Mouse (Mus musculus) forebrain, embryonic 12.5 days (tissue): Measurements from ENCODE around the gene Sars. TPM values are rescaled to one million over a fixed set of nuclear protein-coding genes. Genes with fewer than 3 reads are reported as not detected.

Experiments
- ATAC-seq: fragments of 200-750 bp; cut with Nextera tagmentation; 2 replicates; pipeline ENCODE4 v1.8.0; 2017; ENCODE audit warnings: moderate TSS enrichment; ENCODE audit not compliant: low FRiP score
- H3K27ac ChIP-seq: fragments of 300-500 bp; sonication (generic); 2 replicates; pipeline ENCODE4 v1.5.1; 2016; ENCODE audit warnings: mild to moderate bottlenecking
- H3K27me3 ChIP-seq: fragments of 300-500 bp; sonication (generic); 2 replicates; pipeline ENCODE4 v1.6.1; 2016; ENCODE audit warnings: mild to moderate bottlenecking
- H3K36me3 ChIP-seq: fragments of 300-500 bp; sonication (generic); replicated peaks from 2 replicates; pipeline ENCODE4 v1.6.1; 2016; ENCODE audit warnings: mild to moderate bottlenecking
- H3K4me1 ChIP-seq: fragments of 300-500 bp; sonication (generic); 2 replicates; pipeline ENCODE4 v1.6.1; 2016
- H3K4me2 ChIP-seq: fragments of 300-500 bp; sonication (generic); 2 replicates; pipeline ENCODE4 v1.6.1; 2016; ENCODE audit warnings: mild to moderate bottlenecking, moderate library complexity
- H3K4me3 ChIP-seq: fragments of 300-500 bp; sonication (generic); replicated peaks from 2 replicates; pipeline ENCODE4 v1.5.1; 2016; ENCODE audit warnings: mild to moderate bottlenecking
- H3K9ac ChIP-seq: fragments of 300-500 bp; sonication (generic); 2 replicates; pipeline ENCODE4 v1.6.1; 2016; ENCODE audit warnings: mild to moderate bottlenecking
- H3K9me3 ChIP-seq: fragments of 300-500 bp; sonication (generic); 2 replicates; pipeline ENCODE4 v1.6.1; 2016
- WGBS: fragments of 180-500 bp; shearing (Covaris S2); methylation state at CpG from one replicate; pipeline ENCODE4 v1.1.7; 2016; 5-methylcytosine and 5-hydroxymethylcytosine counted together
- polyA plus RNA-seq: library from polyadenylated mRNA; unstranded; fragments of >200 nt; fragmentation: Nextera tagmentation; extraction: Ambion mirVana; gene quantifications from 2 replicates; pipeline ENCODE4 v1.2.1, GENCODE M21; 2016

Sars gene
- 186 and 205 TPM in 2 replicates for polyA plus RNA-seq

DNA sequence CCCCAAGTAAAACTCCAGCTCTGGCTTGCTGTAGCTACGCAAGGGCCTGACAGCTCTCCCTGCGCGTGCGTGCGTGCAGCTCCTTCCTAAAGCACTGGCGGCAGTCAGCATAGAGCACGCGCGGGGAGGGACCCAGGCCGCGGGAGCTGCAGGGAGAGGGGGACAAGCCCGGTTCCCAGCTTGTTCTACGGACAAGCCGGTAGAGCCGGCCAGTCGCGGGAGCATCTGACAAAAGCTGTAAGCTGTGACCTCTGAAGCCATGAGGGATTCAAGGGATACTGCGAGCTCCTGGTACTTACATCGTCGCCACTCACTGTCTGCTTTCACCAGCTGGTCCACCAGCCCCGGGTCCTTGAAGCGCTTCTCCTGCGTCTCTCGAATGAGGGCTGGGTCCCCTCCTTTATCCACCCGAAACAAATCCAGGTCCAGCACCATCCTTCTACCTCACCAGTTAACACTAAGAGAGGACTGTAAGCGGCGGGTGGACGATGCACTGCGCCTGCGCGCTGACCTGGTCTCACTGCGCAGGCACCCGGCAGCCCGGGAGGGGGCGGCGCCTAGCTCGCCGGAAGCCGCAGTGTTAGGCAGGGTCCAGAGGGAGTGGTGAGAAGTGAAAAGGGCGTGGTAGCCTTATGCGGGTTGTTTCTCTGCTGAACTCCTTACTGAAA is at the start of gene Sars:
Gene Sars (minus strand): TSS at position 512 of the 668 bp plus-strand sequence.
- Histone ChIP-seq H3K4me1 (peaks cover 36% of the 10 kb centered on the region), H3K27ac (peak within 1 kb of the TSS; percentile 89), H3K4me2 (peak within 1 kb of the TSS; percentile 93), H3K9me3 (no peaks in the 10 kb centered on the region), H3K4me3 (peak within 1 kb of the TSS; percentile 88), H3K27me3 (no peaks in the 10 kb centered on the region), H3K36me3 (peaks cover 15% of the 10 kb centered on the region; the same call in 1 of the 2 replicates), H3K9ac (peak within 1 kb of the TSS; percentile 85)
- ATAC-seq, result peak; percentile 97
- under 1% methylated on average over 41 of the region's 41 CpGs for WGBS

DNA sequence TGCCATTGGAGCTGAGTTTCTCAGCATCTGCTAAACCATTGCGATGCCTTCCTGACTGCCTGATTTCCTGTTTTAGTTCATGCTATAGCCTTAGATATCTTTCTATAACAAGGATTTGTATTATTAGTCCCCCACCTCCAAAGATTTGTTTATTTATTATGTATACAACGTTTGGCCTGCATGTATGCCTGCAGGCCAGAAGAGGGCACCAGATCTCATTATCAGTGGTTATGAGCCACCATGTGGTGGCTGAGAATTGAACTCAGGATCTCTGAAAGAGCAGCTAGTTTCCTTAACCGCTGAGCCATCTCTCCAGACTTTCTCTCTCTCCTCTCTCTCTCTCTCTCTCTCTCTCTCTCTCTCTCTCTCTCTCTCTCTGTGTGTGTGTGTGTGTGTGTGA is 45.0 kb upstream of the Sars start:
- Histone ChIP-seq H3K36me3 (no peaks in the 10 kb centered on the region), H3K4me3 (no peak overlapping the region), H3K9me3 (no peaks in the 10 kb centered on the region), H3K27ac (no peak overlapping the region), H3K27me3 (no peaks in the 10 kb centered on the region), H3K4me1 (0 out of 2 replicates have a peak, but pooled peaks cover 2% of the 10 kb centered on the region), H3K4me2 (no peak overlapping the region), H3K9ac (no peak overlapping the region)
- WGBS, result 49% methylated on average over 3 of the region's 3 CpGs
- no peak for ATAC-seq

DNA sequence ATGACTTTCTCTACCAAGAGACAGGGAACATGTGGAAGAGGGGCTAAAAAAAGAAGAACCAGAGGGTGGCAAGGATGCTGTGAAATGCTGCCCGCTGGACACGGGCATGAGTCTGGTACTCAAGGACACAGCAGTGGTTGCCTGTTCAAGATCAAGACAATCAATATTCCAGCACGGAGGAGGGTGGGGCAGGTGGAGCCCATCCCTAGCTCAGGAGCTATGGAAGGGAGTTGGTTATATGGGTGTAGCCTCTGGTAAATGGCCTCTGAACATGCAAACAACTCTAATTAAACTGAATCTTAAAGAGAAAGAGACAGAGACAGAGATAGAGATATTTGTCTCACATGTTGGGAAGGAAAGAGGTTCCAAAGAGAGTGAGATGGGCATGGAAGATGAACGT is 39.7 kb upstream of the Sars start:
- Histone ChIP-seq H3K4me1 (no peaks in the 10 kb centered on the region), H3K27me3 (no peaks in the 10 kb centered on the region), H3K36me3 (no peaks in the 10 kb centered on the region), H3K4me3 (no peak overlapping the region), H3K4me2 (no peak overlapping the region), H3K9me3 (no peaks in the 10 kb centered on the region), H3K9ac (no peak overlapping the region), H3K27ac (no peak overlapping the region)
- WGBS, result 91% methylated on average over 4 of the region's 4 CpGs
- no peak for ATAC-seq

DNA sequence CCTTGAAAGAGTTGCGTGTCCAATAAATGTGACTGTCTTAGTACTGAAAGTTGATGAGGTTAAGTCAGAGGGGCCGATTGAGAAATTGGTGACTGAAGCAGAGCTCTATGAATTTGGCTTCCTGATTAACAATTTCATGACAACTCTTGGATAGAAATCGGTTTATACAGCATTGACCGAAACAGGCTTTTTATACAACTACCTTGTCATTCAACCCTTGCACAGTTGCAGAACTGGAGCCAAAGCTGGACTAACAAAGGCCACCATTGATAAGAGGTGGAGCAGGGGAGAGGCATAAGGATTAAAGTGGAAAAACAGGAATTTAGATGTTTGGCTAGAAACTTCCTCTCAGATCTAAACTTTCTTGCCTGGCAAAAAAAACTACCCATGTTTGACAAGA is 33.8 kb upstream of the Sars start:
- WGBS, result 86% methylated on average over 4 of the region's 4 CpGs
- H3K9ac ChIP-seq, result no peak overlapping the region
- ATAC-seq, result no peak
- no peaks in the 10 kb centered on the region for H3K27me3 ChIP-seq
- no peak overlapping the region for H3K27ac ChIP-seq
- H3K36me3 ChIP-seq, result no peaks in the 10 kb centered on the region
- no peaks in the 10 kb centered on the region for H3K9me3 ChIP-seq
- H3K4me3 ChIP-seq, result no peak overlapping the region
- no peak overlapping the region for H3K4me2 ChIP-seq
- no peaks in the 10 kb centered on the region for H3K4me1 ChIP-seq

DNA sequence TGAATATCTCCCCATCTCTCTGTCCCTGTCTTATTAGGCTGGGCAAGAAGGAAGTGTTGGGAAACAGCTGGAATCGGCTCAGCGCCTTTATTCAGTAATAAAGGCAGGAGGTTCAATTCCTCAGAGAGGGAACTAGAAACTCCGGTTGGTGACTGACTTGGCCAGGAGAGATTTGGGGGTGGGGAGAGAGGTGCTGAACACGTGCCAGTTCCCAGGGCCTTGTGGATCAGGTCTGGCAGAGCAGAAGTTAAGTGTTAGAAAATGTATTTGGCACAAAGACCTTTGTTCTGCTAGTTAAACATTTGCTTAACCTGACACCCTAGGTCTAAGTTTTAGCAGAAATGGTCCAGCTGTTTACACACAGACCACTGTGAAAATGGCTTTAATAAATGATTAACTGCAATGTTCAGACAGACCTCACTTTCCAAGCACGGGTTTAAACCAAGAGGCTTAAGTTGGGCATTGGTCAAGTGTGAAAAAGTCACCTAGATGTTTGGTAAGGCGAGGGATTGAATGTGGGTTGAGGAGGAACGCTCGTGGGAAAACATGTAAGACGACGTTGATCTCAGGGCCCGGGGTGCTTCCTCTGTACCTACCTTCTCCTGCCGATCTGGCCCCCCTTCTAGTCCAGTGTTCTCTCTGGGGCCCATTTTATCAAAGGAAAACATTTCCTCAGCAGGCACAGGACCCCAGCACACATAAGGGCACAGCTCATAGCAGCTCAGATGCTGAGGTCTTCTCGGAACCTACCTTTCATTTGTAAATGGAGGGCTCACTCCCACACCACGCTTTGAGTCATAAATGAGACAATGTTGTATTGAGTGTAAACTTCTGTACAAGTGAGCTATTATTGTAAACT is 32.0 kb upstream of the Sars start:
- no peak overlapping the region for H3K4me3 ChIP-seq
- H3K27me3 ChIP-seq, result no peaks in the 10 kb centered on the region
- no peaks in the 10 kb centered on the region for H3K36me3 ChIP-seq
- no peak overlapping the region for H3K9ac ChIP-seq
- no peak for ATAC-seq
- H3K4me2 ChIP-seq, result no peak overlapping the region
- H3K4me1 ChIP-seq, result no peaks in the 10 kb centered on the region
- no peaks in the 10 kb centered on the region for H3K9me3 ChIP-seq
- no peak overlapping the region for H3K27ac ChIP-seq
- WGBS, result 67% methylated on average over 14 of the region's 14 CpGs

DNA sequence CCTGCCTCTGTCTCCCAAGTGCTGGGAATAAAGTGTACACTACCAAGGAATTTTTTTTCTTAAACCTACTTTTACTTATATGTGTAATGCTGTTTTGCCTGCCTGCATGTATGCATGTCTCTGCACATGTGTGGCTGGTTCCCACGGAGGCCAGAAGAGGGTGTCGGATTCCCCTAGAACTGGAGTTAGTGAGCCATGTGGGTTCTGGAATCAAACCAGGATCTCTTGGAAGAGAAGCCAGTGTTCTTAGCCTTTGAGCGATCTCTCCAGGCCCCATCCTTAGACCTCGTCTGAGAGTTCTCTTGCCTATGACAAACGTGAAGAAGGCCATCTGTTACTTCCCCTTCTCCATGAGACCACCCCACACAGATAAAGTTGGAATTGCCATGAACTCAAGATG is 30.5 kb upstream of the Sars start:
- Histone ChIP-seq H3K27me3 (no peaks in the 10 kb centered on the region), H3K4me2 (no peak overlapping the region), H3K4me3 (no peak overlapping the region), H3K36me3 (no peaks in the 10 kb centered on the region), H3K4me1 (no peaks in the 10 kb centered on the region), H3K27ac (no peak overlapping the region), H3K9ac (no peak overlapping the region), H3K9me3 (no peaks in the 10 kb centered on the region)
- no peak for ATAC-seq
- WGBS, result 79% methylated on average over 5 of the region's 5 CpGs

DNA sequence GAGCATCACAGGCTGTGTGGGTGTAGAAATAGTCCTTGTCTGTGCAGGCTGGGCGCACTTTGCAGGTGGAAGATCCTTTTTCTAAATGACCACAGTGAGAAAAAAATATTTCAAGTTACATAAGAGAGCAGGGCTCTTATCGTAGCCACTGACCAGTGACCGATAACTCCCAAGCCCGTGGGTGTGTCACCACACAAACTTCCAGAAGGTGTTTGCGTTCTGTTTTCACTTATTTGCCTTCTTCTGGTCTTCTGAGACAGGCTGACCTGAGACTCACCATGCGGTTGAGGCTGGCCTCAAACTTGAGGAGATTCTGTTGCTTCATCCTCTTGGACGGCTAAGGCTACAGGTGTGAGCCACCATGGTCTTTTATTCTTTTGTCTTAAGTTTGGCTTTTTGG is 30.0 kb upstream of the Sars start:
- no peak overlapping the region for H3K27ac ChIP-seq
- no peak overlapping the region for H3K4me2 ChIP-seq
- WGBS, result 97% methylated on average over 7 of the region's 7 CpGs
- no peak for ATAC-seq
- H3K27me3 ChIP-seq, result no peaks in the 10 kb centered on the region
- H3K36me3 ChIP-seq, result no peaks in the 10 kb centered on the region
- no peaks in the 10 kb centered on the region for H3K4me1 ChIP-seq
- H3K9ac ChIP-seq, result no peak overlapping the region
- H3K4me3 ChIP-seq, result no peak overlapping the region
- no peaks in the 10 kb centered on the region for H3K9me3 ChIP-seq

DNA sequence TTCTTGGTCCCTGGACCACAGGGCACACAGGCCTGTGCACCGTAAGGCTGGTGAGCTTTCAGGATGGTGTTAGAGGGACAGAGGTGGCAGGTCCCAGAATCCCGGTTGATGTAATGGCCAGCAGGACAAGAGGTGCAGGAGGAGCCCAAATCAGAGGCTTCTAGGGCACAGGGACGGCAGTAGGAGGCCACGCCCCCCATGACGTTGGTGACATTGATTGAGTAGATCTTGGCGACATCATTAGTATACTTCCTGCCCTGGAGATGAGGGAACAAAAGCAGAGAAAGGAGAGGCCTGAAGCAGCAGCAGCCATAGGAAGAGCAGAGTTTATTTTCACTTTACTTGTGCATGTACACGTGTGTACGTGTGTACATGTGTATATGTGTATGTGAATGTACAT is 22.8 kb upstream of the Sars start:
- ATAC-seq, result no peak
- Histone ChIP-seq H3K27ac (no peak overlapping the region), H3K27me3 (no peaks in the 10 kb centered on the region), H3K9me3 (no peaks in the 10 kb centered on the region), H3K4me1 (no peaks in the 10 kb centered on the region), H3K4me3 (no peak overlapping the region), H3K4me2 (no peak overlapping the region), H3K9ac (no peak overlapping the region), H3K36me3 (no peaks in the 10 kb centered on the region)
- 78% methylated on average over 8 of the region's 8 CpGs for WGBS

DNA sequence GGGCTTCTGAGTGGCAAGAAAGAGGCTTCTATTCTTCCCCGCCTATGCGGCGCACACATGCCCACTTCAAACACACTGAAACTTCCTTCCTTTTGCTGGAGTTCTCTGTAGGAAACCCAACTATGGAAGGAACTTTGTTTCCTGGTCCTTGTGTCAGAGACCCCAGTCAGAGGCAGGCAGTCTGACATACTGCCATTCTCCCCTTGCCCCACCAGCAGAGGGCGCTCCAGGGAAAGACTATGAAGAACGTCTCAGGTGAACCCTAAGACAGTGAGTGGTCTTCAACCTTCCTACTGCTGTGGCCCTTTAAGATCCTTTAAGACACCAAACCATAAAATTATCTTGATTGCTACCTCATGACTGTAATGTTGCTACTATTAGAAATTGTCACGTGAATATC is 21.4 kb upstream of the Sars start:
- 91% methylated on average over 6 of the region's 6 CpGs for WGBS
- Histone ChIP-seq H3K9ac (no peak overlapping the region), H3K27ac (no peak overlapping the region), H3K4me1 (no peaks in the 10 kb centered on the region), H3K9me3 (no peaks in the 10 kb centered on the region), H3K4me2 (no peak overlapping the region), H3K4me3 (no peak overlapping the region), H3K27me3 (no peaks in the 10 kb centered on the region), H3K36me3 (no peaks in the 10 kb centered on the region)
- ATAC-seq, result no peak

DNA sequence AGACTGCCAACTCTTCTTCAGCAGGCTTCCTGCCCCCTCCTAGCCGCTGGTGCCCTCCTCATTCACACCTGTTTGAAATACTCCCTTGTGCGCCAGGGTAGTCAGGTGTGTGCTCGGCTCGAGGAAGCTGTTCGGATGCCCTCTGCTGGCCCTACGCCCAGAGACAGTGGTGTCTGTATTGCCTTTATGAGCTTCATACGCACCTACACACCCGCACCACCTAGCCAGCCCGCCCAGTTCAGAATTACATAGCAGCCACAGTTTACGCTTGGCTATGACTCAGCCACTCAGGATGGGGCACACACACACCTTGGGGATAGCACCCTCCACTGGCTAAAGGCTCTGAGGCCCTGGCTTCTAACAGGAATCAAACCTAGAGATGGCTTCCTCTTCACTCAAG is 13.9 kb upstream of the Sars start:
- ATAC-seq, result no peak
- 49% methylated on average over 10 of the region's 10 CpGs for WGBS
- no peak overlapping the region for H3K9ac ChIP-seq
- H3K4me1 ChIP-seq, result peaks cover 4% of the 10 kb centered on the region; the same call in 1 of the 2 replicates
- no peaks in the 10 kb centered on the region for H3K27me3 ChIP-seq
- H3K4me3 ChIP-seq, result no peak overlapping the region
- no peak overlapping the region for H3K27ac ChIP-seq
- no peak overlapping the region for H3K4me2 ChIP-seq
- no peaks in the 10 kb centered on the region for H3K36me3 ChIP-seq
- H3K9me3 ChIP-seq, result no peaks in the 10 kb centered on the region

DNA sequence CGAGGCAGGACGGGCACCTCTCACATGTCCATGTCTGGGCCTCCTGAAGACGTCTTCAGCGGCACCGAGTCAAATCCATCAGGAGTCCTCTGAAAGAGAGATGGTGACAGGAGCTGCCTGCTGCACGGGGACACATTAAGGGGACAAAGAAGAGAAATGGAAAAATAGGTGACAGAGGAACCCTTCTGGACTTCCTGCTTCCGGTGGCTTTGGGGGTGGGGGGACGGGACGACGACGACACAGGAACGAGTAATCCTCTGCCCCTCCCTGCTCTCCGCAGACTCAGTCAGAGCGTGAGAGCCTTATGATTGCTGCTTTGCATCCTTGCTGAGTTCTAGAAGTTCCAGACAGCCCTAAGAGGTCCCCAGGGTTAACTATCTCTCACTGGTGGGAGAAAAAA is 13.4 kb upstream of the Sars start:
- Histone ChIP-seq H3K27me3 (no peaks in the 10 kb centered on the region), H3K27ac (no peak overlapping the region), H3K36me3 (no peaks in the 10 kb centered on the region), H3K4me1 (peaks cover 4% of the 10 kb centered on the region; the same call in 1 of the 2 replicates), H3K9ac (no peak overlapping the region), H3K9me3 (no peaks in the 10 kb centered on the region), H3K4me3 (no peak overlapping the region), H3K4me2 (no peak overlapping the region)
- ATAC-seq, result no peak
- 62% methylated on average over 14 of the region's 14 CpGs for WGBS

DNA sequence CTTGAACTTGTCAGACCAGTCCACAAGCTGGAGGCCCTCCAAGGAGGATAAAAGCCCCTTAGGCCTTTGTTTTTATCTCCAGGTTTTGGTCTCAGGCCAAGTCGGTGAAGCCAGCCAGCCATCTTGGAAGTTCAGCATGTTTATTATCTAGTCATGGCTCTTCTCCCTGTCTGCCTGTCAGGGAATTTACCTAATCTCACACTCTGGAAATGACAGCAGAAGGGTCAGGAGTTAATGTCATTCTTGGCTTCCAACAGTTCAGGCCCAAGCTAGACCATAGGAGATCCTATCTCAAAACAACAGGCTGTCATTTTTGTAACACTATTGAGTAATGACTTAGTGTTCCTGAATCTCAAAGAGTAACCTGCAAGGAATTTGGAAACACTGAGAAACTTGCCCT is 9.2 kb upstream of the Sars start:
- H3K9me3 ChIP-seq, result no peaks in the 10 kb centered on the region
- no peak overlapping the region for H3K27ac ChIP-seq
- H3K4me1 ChIP-seq, result peaks cover 4% of the 10 kb centered on the region; the same call in 1 of the 2 replicates
- no peaks in the 10 kb centered on the region for H3K27me3 ChIP-seq
- no peak for ATAC-seq
- 86% methylated on average over 1 of the region's 1 CpGs for WGBS
- H3K9ac ChIP-seq, result no peak overlapping the region
- H3K4me2 ChIP-seq, result no peak overlapping the region
- H3K4me3 ChIP-seq, result no peak overlapping the region
- no peaks in the 10 kb centered on the region for H3K36me3 ChIP-seq

DNA sequence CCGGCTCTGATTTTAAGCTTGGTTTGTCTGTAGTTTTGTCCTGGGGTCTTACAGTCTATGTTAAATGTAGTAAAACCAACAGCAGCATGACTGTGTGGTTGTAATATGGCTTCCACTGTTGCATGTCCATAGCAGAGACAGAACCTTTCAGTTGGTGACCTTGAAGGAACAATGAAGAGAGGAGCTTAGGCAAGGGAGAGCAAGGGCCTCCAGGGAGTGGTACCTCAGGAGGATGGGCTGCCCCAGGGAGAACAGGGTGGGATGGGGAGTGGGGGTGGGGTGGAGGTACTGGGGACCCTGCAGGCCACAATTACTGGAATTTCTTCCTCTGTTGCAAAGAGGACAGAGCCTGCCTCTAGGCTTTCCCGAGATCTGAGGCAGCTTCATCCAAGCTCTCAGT is 7.0 kb upstream of the Sars start:
- 89% methylated on average over 2 of the region's 2 CpGs for WGBS
- no peak overlapping the region for H3K4me3 ChIP-seq
- no peaks in the 10 kb centered on the region for H3K36me3 ChIP-seq
- H3K9me3 ChIP-seq, result no peaks in the 10 kb centered on the region
- no peak overlapping the region for H3K4me2 ChIP-seq
- no peak overlapping the region for H3K27ac ChIP-seq
- no peaks in the 10 kb centered on the region for H3K4me1 ChIP-seq
- no peak for ATAC-seq
- no peaks in the 10 kb centered on the region for H3K27me3 ChIP-seq
- H3K9ac ChIP-seq, result no peak overlapping the region
